Comparison of ENCODE assay signal across 17 mouse cellular contexts in genomic region chr6:61143031-61143430, GRCm38 (mm10). TPM values are rescaled to one million over a fixed set of nuclear protein-coding genes. Genes with fewer than 3 reads are reported as not detected.
"Had no signal": no experiment of that assay in that cellular context is flagged by ENCODE, and none has a peak within 500 bp of the region (broad histone marks: within the 10 kb centered on the region; RNA-seq: fewer than 3 reads in every experiment).

No protein-coding gene starts in this region.

- H3K4me1 ChIP-seq: midbrain, embryonic 10.5 days; midbrain, embryonic 12.5 days; neural tube, embryonic 12.5 days; stomach, embryonic 15.5 days had no signal

- H3K27ac ChIP-seq: liver, embryonic 14.5 days; midbrain, embryonic 10.5 days; midbrain, embryonic 12.5 days; neural tube, embryonic 12.5 days; stomach, embryonic 15.5 days; stomach, postnatal 0 days had no signal

- H3K4me2 ChIP-seq: midbrain, embryonic 12.5 days; neural tube, embryonic 12.5 days; stomach, embryonic 15.5 days had no signal

- H3K27me3 ChIP-seq: midbrain, embryonic 12.5 days; neural tube, embryonic 12.5 days; stomach, embryonic 15.5 days had no signal

- DNase-seq: lung, adult 18-20 months; lung, postnatal 10 days; lung, postnatal 4 days; midbrain, embryonic 14.5 days; right cerebral cortex, postnatal 14 days; thymus, adult 2 months; thymus, postnatal 14 days; thymus, postnatal 4 days had no signal

- H3K36me3 ChIP-seq: midbrain, embryonic 10.5 days; midbrain, embryonic 12.5 days; neural tube, embryonic 12.5 days; stomach, embryonic 15.5 days had no signal

- H3K9me3 ChIP-seq: midbrain, embryonic 10.5 days; midbrain, embryonic 12.5 days; neural tube, embryonic 12.5 days; stomach, embryonic 15.5 days had no signal

- ATAC-seq: midbrain, embryonic 16.5 days had no signal

- H3K9ac ChIP-seq: liver, embryonic 14.5 days; midbrain, embryonic 12.5 days; neural tube, embryonic 12.5 days; stomach, embryonic 15.5 days had no signal

- H3K4me3 ChIP-seq: midbrain, embryonic 10.5 days; midbrain, embryonic 12.5 days; neural tube, embryonic 12.5 days; stomach, embryonic 15.5 days had no signal

RNA-seq across cellular contexts. Expression of gene Ccser1, which starts 37.1 kb away (rescaled TPM):
- total RNA-seq: megakaryocyte, adult 5-6 weeks; megakaryocyte-erythroid progenitor cell, adult 5-6 weeks had no signal
